Mouse (Mus musculus): ENCODE data around the gene Npvf. TPM values are rescaled to one million over a fixed set of nuclear protein-coding genes. Genes with fewer than 3 reads are reported as not detected.
A peak's percentile ranks its signal among the peaks of the same experiment; 100 is the strongest.

Gene Npvf
- not detected in 2 replicates for total RNA-seq (2021)
- long read RNA-seq: 0 reads

- no peak for DNase-seq
Measured at GRCm38 (mm10) chr6:50654356-50654755, at the start of gene Npvf. TSS of gene Npvf (minus strand) at chr6:50654439.

- no peak for DNase-seq
Measured at GRCm38 (mm10) chr6:50689121-50689815, 35.0 kb upstream of the Npvf start.

GRCm38 (mm10) chr6:50684646-50685415 is 30.6 kb upstream of the Npvf start:
- peak; percentile 7 for DNase-seq

- DNase-seq: no peak
Measured at GRCm38 (mm10) chr6:50681491-50681890, 27.3 kb upstream of the Npvf start.

GRCm38 (mm10) chr6:50680224-50681215 is 26.3 kb upstream of the Npvf start:
- DNase-seq: no peak

GRCm38 (mm10) chr6:50679486-50679828 is 25.2 kb upstream of the Npvf start:
- no peak for DNase-seq

GRCm38 (mm10) chr6:50678826-50679485 is 24.7 kb upstream of the Npvf start:
- peak; percentile 67 for DNase-seq

- no peak for DNase-seq
Measured at GRCm38 (mm10) chr6:50671191-50671590, 17.0 kb upstream of the Npvf start.

GRCm38 (mm10) chr6:50666937-50667336 is 12.7 kb upstream of the Npvf start:
- no peak for DNase-seq

- DNase-seq: no peak
Measured at GRCm38 (mm10) chr6:50665020-50665419, 10.8 kb upstream of the Npvf start.

- DNase-seq: no peak
Measured at GRCm38 (mm10) chr6:50664193-50664592, 10.0 kb upstream of the Npvf start.

- no peak for DNase-seq
Measured at GRCm38 (mm10) chr6:50662925-50663583, 8.8 kb upstream of the Npvf start.

GRCm38 (mm10) chr6:50661729-50662128 is 7.5 kb upstream of the Npvf start:
- no peak for DNase-seq

- no peak for DNase-seq
Measured at GRCm38 (mm10) chr6:50658466-50658865, 4.2 kb upstream of the Npvf start.

GRCm38 (mm10) chr6:50658018-50658417 is 3.8 kb upstream of the Npvf start:
- no peak for DNase-seq

- DNase-seq: no peak
Measured at GRCm38 (mm10) chr6:50656426-50656825, 2.2 kb upstream of the Npvf start.

GRCm38 (mm10) chr6:50655925-50656324 is 1.7 kb upstream of the Npvf start:
- DNase-seq: no peak

- no peak for DNase-seq
Measured at GRCm38 (mm10) chr6:50647656-50648055, 6.6 kb downstream of the Npvf start.

- no peak for DNase-seq
Measured at GRCm38 (mm10) chr6:50646659-50647058, 7.6 kb downstream of the Npvf start.

- no peak for DNase-seq
Measured at GRCm38 (mm10) chr6:50644701-50645100, 9.5 kb downstream of the Npvf start.

- no peak for DNase-seq
Measured at GRCm38 (mm10) chr6:50641898-50642297, 12.3 kb downstream of the Npvf start.

All from adrenal gland, postnatal 25 days (tissue).